Mouse (Mus musculus) right cerebral cortex, postnatal 14 days (tissue): ENCODE measurements around the gene Myl6.

ENCODE experiments used
- DNase-seq: peaks from one replicate; pipeline ENCODE4 v3.0.0; 2022

Myl6 gene

GRCm38 (mm10) chr10:128488776-128489175 is 5.2 kb downstream of the Myl6 start:
- no peak for DNase-seq

GRCm38 (mm10) chr10:128487861-128488712 is 5.9 kb downstream of the Myl6 start:
- no peak for DNase-seq

- DNase-seq, result no peak
These were observed 7.6 kb downstream of the Myl6 start for GRCm38 (mm10) chr10:128486370-128486769.

GRCm38 (mm10) chr10:128474366-128474765 is 19.6 kb downstream of the Myl6 start:
- no peak for DNase-seq

GRCm38 (mm10) chr10:128460270-128460630 is 33.7 kb downstream of the Myl6 start:
- no peak for DNase-seq

- peak; percentile 34 for DNase-seq
These were observed 34.3 kb downstream of the Myl6 start for GRCm38 (mm10) chr10:128459409-128460269.

- DNase-seq, result peak; percentile 88
These were observed 35.1 kb downstream of the Myl6 start, which contains the start of gene Smarcc2 for GRCm38 (mm10) chr10:128458719-128459408. Gene Smarcc2 (plus strand): TSS chr10:128459248.

- peak; percentile 83 for DNase-seq
These were observed 35.6 kb downstream of the Myl6 start for GRCm38 (mm10) chr10:128458348-128458718.

GRCm38 (mm10) chr10:128457676-128458075 is 36.3 kb downstream of the Myl6 start:
- DNase-seq, result no peak

- DNase-seq, result peak; percentile 67
These were observed 38.7 kb downstream of the Myl6 start for GRCm38 (mm10) chr10:128455280-128455679.

GRCm38 (mm10) chr10:128454471-128454870 is 39.5 kb downstream of the Myl6 start:
- no peak for DNase-seq

- DNase-seq, result no peak
These were observed 42.9 kb downstream of the Myl6 start for GRCm38 (mm10) chr10:128451014-128451413.

GRCm38 (mm10) chr10:128445407-128445806 is 48.5 kb downstream of the Myl6 start:
- no peak for DNase-seq

GRCm38 (mm10) chr10:128444354-128444753 is 49.6 kb downstream of the Myl6 start:
- no peak for DNase-seq

- DNase-seq, result no peak
These were observed 51.2 kb downstream of the Myl6 start for GRCm38 (mm10) chr10:128442718-128443117.

- DNase-seq, result no peak
These were observed 52.4 kb downstream of the Myl6 start for GRCm38 (mm10) chr10:128441324-128442119.
